Mouse (Mus musculus) limb, embryonic 14.5 days (tissue): ENCODE measurements around the gene Ube2g2. TPM values are rescaled to one million over a fixed set of nuclear protein-coding genes. Genes with fewer than 3 reads are reported as not detected.
"Not testable (repeated sequence)": the region's sequence is repeated elsewhere in the genome, so short reads cannot be mapped to it uniquely, and the experiment has no call there.

Source experiments
- ATAC-seq: fragments of 200-750 bp; cut with Nextera tagmentation; 2 replicates; pipeline ENCODE4 v1.8.0; 2017; ENCODE audit warnings: low read depth, moderate number of reproducible peaks, moderate TSS enrichment; ENCODE audit not compliant: low FRiP score
- DNase-seq: peaks from one replicate; pipeline ENCODE4 v3.0.0-alpha.2; 2015; ENCODE audit warnings: low spot score
- H3K27ac ChIP-seq: fragments of 300-500 bp; sonication (generic); replicated peaks from 2 replicates; pipeline ENCODE4 v1.5.1; 2014; ENCODE audit warnings: low read depth, mild to moderate bottlenecking, low read length, moderate library complexity, mixed read lengths
- H3K27me3 ChIP-seq: fragments of 300-500 bp; sonication (generic); 2 replicates; pipeline ENCODE4 v1.6.1; 2014; ENCODE audit warnings: low read length, mixed read lengths; ENCODE audit not compliant: control insufficient read depth, insufficient read depth
- H3K36me3 ChIP-seq: fragments of 300-500 bp; sonication (generic); 2 replicates; pipeline ENCODE4 v1.6.1; 2014; ENCODE audit warnings: mild to moderate bottlenecking, low read length, moderate library complexity, mixed read lengths; ENCODE audit not compliant: control insufficient read depth, insufficient read depth
- H3K4me1 ChIP-seq: fragments of 300-500 bp; sonication (generic); 2 replicates; pipeline ENCODE4 v1.6.1; 2014; ENCODE audit warnings: antibody characterized with exemption, low read length, mixed read lengths; ENCODE audit not compliant: control insufficient read depth, insufficient read depth
- H3K4me2 ChIP-seq: fragments of 300-500 bp; sonication (generic); replicated peaks from 2 replicates; pipeline ENCODE4 v1.6.1; 2014; ENCODE audit warnings: low read depth, mild to moderate bottlenecking, low read length, moderate library complexity; ENCODE audit not compliant: severe bottlenecking
- H3K4me3 ChIP-seq: fragments of 300-500 bp; sonication (generic); replicated peaks from 2 replicates; pipeline ENCODE4 v1.5.1; 2014; ENCODE audit warnings: low read length
- H3K9ac ChIP-seq: fragments of 300-500 bp; sonication (generic); 2 replicates; pipeline ENCODE4 v1.6.1; 2014; ENCODE audit warnings: mild to moderate bottlenecking, low read depth, low read length, moderate library complexity; ENCODE audit not compliant: severe bottlenecking
- H3K9me3 ChIP-seq: fragments of 300-500 bp; sonication (generic); 2 replicates; pipeline ENCODE4 v1.6.1; 2016; ENCODE audit warnings: low read length; ENCODE audit not compliant: control insufficient read depth
- POLR2A ChIP-seq: fragments of 200-500 bp; IDR thresholded peaks from 2 replicates; pipeline ENCODE4 v1.8.0; 2012; ENCODE audit warnings: inconsistent platforms, mild to moderate bottlenecking, moderate library complexity, borderline replicate concordance; ENCODE audit not compliant: insufficient read depth, insufficient read length; ENCODE audit errors: extremely low read depth
- WGBS: fragments of 180-500 bp; shearing (Covaris S2); extraction: QIAGEN DNeasy Blood & Tissue Kit; methylation state at CpG from one replicate; pipeline ENCODE4 v1.1.7; 2014; 5-methylcytosine and 5-hydroxymethylcytosine counted together
- microRNA counts: library from miRNA; unstranded; fragments of <30 nt; microRNA quantifications from one replicate; lab custom pipeline; 2016
- microRNA-seq: library from miRNA; unstranded; fragments of <30 nt; microRNA quantifications from one replicate; pipeline ENCODE4, GENCODE M21; 2016
- polyA plus RNA-seq, 2 experiments: library from polyadenylated mRNA; depleted of rRNA in 1 of 2; stranded (reverse) in 1 of 2; unstranded in 1 of 2; fragments of >200 nt; fragmentation: Nextera tagmentation in 1 of 2; extraction: Ambion mirVana in 1 of 2; gene quantifications; 2 replicates each; pipeline versions ENCODE4 v1.2.1 to v1.2.3; 2012 to 2014

The Ube2g2 gene
- polyA plus RNA-seq, 2 experiments, result 55.1 to 58.6 TPM

- no peak for ATAC-seq
- Histone ChIP-seq H3K4me1 (peaks cover 8% of the 10 kb centered on the region), H3K27me3 (peaks cover 29% of the 10 kb centered on the region), H3K4me3 (no peak within 1 kb of the TSS), H3K9me3 (no peaks in the 10 kb centered on the region), H3K9ac (no peak within 1 kb of the TSS), H3K27ac (no peak within 1 kb of the TSS), H3K36me3 (no peaks in the 10 kb centered on the region), H3K4me2 (no peak within 1 kb of the TSS)
- no peak for TF ChIP-seq POLR2A
- WGBS, result 9% methylated on average over 22 of the region's 22 CpGs
- DNase-seq, result no peak
Observed at GRCm38 (mm10) chr10:77685895-77686664, 64.0 kb downstream of the Ube2g2 start, which contains the start of gene Tspear. Gene Tspear, plus strand, starts transcription at chr10:77686569.

GRCm38 (mm10) chr10:77687021-77687420 is 64.9 kb downstream of the Ube2g2 start:
- H3K9me3 ChIP-seq, result no peaks in the 10 kb centered on the region
- no peak overlapping the region for H3K4me2 ChIP-seq
- no peaks in the 10 kb centered on the region for H3K36me3 ChIP-seq
- 14% methylated on average over 10 of the region's 10 CpGs for WGBS
- DNase-seq, result no peak
- H3K9ac ChIP-seq, result no peak overlapping the region
- no peak for TF ChIP-seq POLR2A
- no peak for ATAC-seq
- H3K4me3 ChIP-seq, result no peak overlapping the region
- no peak overlapping the region for H3K27ac ChIP-seq
- peaks cover 29% of the 10 kb centered on the region for H3K27me3 ChIP-seq
- H3K4me1 ChIP-seq, result peaks cover 8% of the 10 kb centered on the region

GRCm38 (mm10) chr10:77690356-77690807 is 68.3 kb downstream of the Ube2g2 start, which contains the start of gene Gm19402:
Gene Gm19402, minus strand, starts transcription at chr10:77690757.
- ATAC-seq, DNase-seq, H3K4me3 ChIP-seq, H3K36me3 ChIP-seq, H3K4me1 ChIP-seq, H3K9me3 ChIP-seq, H3K27ac ChIP-seq, H3K9ac ChIP-seq, H3K4me2 ChIP-seq: not testable (repeated sequence)
- WGBS, result 80% methylated on average over 3 of the region's 3 CpGs
- peaks cover 25% of the 10 kb centered on the region for H3K27me3 ChIP-seq

MicroRNA genes within 50 kb of the gene (microRNA counts, 519-probe panel; counts per million panel counts)
- not detected for microRNA mmu-miR-1930 (lab: Ali Mortazavi, UCI)

Small RNA genes within 50 kb of the gene (microRNA-seq; reads per million reads assigned to microRNA genes)
- gene Mir1930, result 10.1 reads per million, percentile 21 among the genes with 10 or more reads in this experiment

Other genes with a start within 250 kb of the Ube2g2 start
- 7.4 and 8.2 TPM in 2 replicates for gene Adarb1, start 204.0 kb upstream of the Ube2g2 start, polyA plus RNA-seq (2012; rRNA removed)
- gene Adarb1, start 204.0 kb upstream of the Ube2g2 start, polyA plus RNA-seq (2014; fragmentation: Nextera tagmentation; extraction: Ambion mirVana), result 3.5 and 3.6 TPM in 2 replicates
- gene Fam207a, start 106.5 kb upstream of the Ube2g2 start, polyA plus RNA-seq (2012; rRNA removed), result 35.5 and 38.6 TPM in 2 replicates
- gene Fam207a, start 106.5 kb upstream of the Ube2g2 start, polyA plus RNA-seq (2014; fragmentation: Nextera tagmentation; extraction: Ambion mirVana), result 40.6 and 41.7 TPM in 2 replicates
- 2.7 and 2.9 TPM in 2 replicates for gene Itgb2, start 92.0 kb upstream of the Ube2g2 start, polyA plus RNA-seq (2012; rRNA removed)
- 2.5 and 3.7 TPM in 2 replicates for gene Itgb2, start 92.0 kb upstream of the Ube2g2 start, polyA plus RNA-seq (2014; fragmentation: Nextera tagmentation; extraction: Ambion mirVana)
- 117 and 122 TPM in 2 replicates for gene Pttg1ip, start 40.6 kb upstream of the Ube2g2 start, polyA plus RNA-seq (2012; rRNA removed)
- 138 and 147 TPM in 2 replicates for gene Pttg1ip, start 40.6 kb upstream of the Ube2g2 start, polyA plus RNA-seq (2014; fragmentation: Nextera tagmentation; extraction: Ambion mirVana)
- 466 and 472 TPM in 2 replicates for gene Sumo3, start 16.2 kb upstream of the Ube2g2 start, polyA plus RNA-seq (2012; rRNA removed)
- 328 and 351 TPM in 2 replicates for gene Sumo3, start 16.2 kb upstream of the Ube2g2 start, polyA plus RNA-seq (2014; fragmentation: Nextera tagmentation; extraction: Ambion mirVana)
- 1.8 and 8.4 TPM in 2 replicates for gene Gm49325, start 16.1 kb upstream of the Ube2g2 start, polyA plus RNA-seq (2012; rRNA removed)
- 1.9 and 5.8 TPM in 2 replicates for gene Gm49325, start 16.1 kb upstream of the Ube2g2 start, polyA plus RNA-seq (2014; fragmentation: Nextera tagmentation; extraction: Ambion mirVana)
- gene Tspear, start 64.3 kb downstream of the Ube2g2 start, polyA plus RNA-seq (2012; rRNA removed), result 2.0 TPM in 2 replicates
- 1.1 and 1.5 TPM in 2 replicates for gene Tspear, start 64.3 kb downstream of the Ube2g2 start, polyA plus RNA-seq (2014; fragmentation: Nextera tagmentation; extraction: Ambion mirVana)
- not detected in 2 replicates for gene Gm19402, start 68.5 kb downstream of the Ube2g2 start, polyA plus RNA-seq (2012; rRNA removed)
- gene Gm19402, start 68.5 kb downstream of the Ube2g2 start, polyA plus RNA-seq (2014; fragmentation: Nextera tagmentation; extraction: Ambion mirVana), result not detected in 2 replicates
- not detected in 2 replicates for gene Gm9508, start 75.0 kb downstream of the Ube2g2 start, polyA plus RNA-seq (2012; rRNA removed)
- not detected in 2 replicates for gene Gm9508, start 75.0 kb downstream of the Ube2g2 start, polyA plus RNA-seq (2014; fragmentation: Nextera tagmentation; extraction: Ambion mirVana)
- gene Gm10272, start 84.4 kb downstream of the Ube2g2 start, polyA plus RNA-seq (2012; rRNA removed), result not detected in 2 replicates
- not detected in 2 replicates for gene Gm10272, start 84.4 kb downstream of the Ube2g2 start, polyA plus RNA-seq (2014; fragmentation: Nextera tagmentation; extraction: Ambion mirVana)
- not detected in 2 replicates for gene Gm10024, start 89.2 kb downstream of the Ube2g2 start, polyA plus RNA-seq (2012; rRNA removed)
- gene Gm10024, start 89.2 kb downstream of the Ube2g2 start, polyA plus RNA-seq (2014; fragmentation: Nextera tagmentation; extraction: Ambion mirVana), result 0.94 TPM in 1 of 2 replicates, not detected in the other
- not detected in 2 replicates for gene Gm10142, start 93.5 kb downstream of the Ube2g2 start, polyA plus RNA-seq (2012; rRNA removed)
- gene Gm10142, start 93.5 kb downstream of the Ube2g2 start, polyA plus RNA-seq (2014; fragmentation: Nextera tagmentation; extraction: Ambion mirVana), result not detected in 2 replicates
- gene Krtap12-1, start 98.3 kb downstream of the Ube2g2 start, polyA plus RNA-seq (2012; rRNA removed), result 0.10 and 0.20 TPM in 2 replicates
- gene Krtap12-1, start 98.3 kb downstream of the Ube2g2 start, polyA plus RNA-seq (2014; fragmentation: Nextera tagmentation; extraction: Ambion mirVana), result not detected in 2 replicates
- gene Gm10100, start 104.2 kb downstream of the Ube2g2 start, polyA plus RNA-seq (2012; rRNA removed), result not detected in 2 replicates
- gene Gm10100, start 104.2 kb downstream of the Ube2g2 start, polyA plus RNA-seq (2014; fragmentation: Nextera tagmentation; extraction: Ambion mirVana), result not detected in 2 replicates
- not detected in 2 replicates for gene Gm18596, start 120.4 kb downstream of the Ube2g2 start, polyA plus RNA-seq (2012; rRNA removed)
- not detected in 2 replicates for gene Gm18596, start 120.4 kb downstream of the Ube2g2 start, polyA plus RNA-seq (2014; fragmentation: Nextera tagmentation; extraction: Ambion mirVana)
- gene Gm9736, start 129.1 kb downstream of the Ube2g2 start, polyA plus RNA-seq (2012; rRNA removed), result not detected in 2 replicates
- not detected in 2 replicates for gene Gm9736, start 129.1 kb downstream of the Ube2g2 start, polyA plus RNA-seq (2014; fragmentation: Nextera tagmentation; extraction: Ambion mirVana)
- gene Gm3233, start 137.4 kb downstream of the Ube2g2 start, polyA plus RNA-seq (2012; rRNA removed), result not detected in 2 replicates
- not detected in 2 replicates for gene Gm3233, start 137.4 kb downstream of the Ube2g2 start, polyA plus RNA-seq (2014; fragmentation: Nextera tagmentation; extraction: Ambion mirVana)
- gene Gm3238, start 149.1 kb downstream of the Ube2g2 start, polyA plus RNA-seq (2012; rRNA removed), result not detected in 2 replicates
- not detected in 2 replicates for gene Gm3238, start 149.1 kb downstream of the Ube2g2 start, polyA plus RNA-seq (2014; fragmentation: Nextera tagmentation; extraction: Ambion mirVana)
- not detected in 2 replicates for gene Gm7138, start 154.7 kb downstream of the Ube2g2 start, polyA plus RNA-seq (2012; rRNA removed)
- gene Gm7138, start 154.7 kb downstream of the Ube2g2 start, polyA plus RNA-seq (2014; fragmentation: Nextera tagmentation; extraction: Ambion mirVana), result not detected in 2 replicates
- gene Gm3250, start 160.3 kb downstream of the Ube2g2 start, polyA plus RNA-seq (2012; rRNA removed), result not detected in 2 replicates
- gene Gm3250, start 160.3 kb downstream of the Ube2g2 start, polyA plus RNA-seq (2014; fragmentation: Nextera tagmentation; extraction: Ambion mirVana), result not detected in 2 replicates
- gene Gm7137, start 165.9 kb downstream of the Ube2g2 start, polyA plus RNA-seq (2012; rRNA removed), result not detected in 2 replicates
- gene Gm7137, start 165.9 kb downstream of the Ube2g2 start, polyA plus RNA-seq (2014; fragmentation: Nextera tagmentation; extraction: Ambion mirVana), result not detected in 2 replicates
- not detected in 2 replicates for gene Gm9639, start 172.8 kb downstream of the Ube2g2 start, polyA plus RNA-seq (2012; rRNA removed)
- gene Gm9639, start 172.8 kb downstream of the Ube2g2 start, polyA plus RNA-seq (2014; fragmentation: Nextera tagmentation; extraction: Ambion mirVana), result not detected in 2 replicates
- gene Gm19668, start 176.9 kb downstream of the Ube2g2 start, polyA plus RNA-seq (2012; rRNA removed), result not detected in 2 replicates
- gene Gm19668, start 176.9 kb downstream of the Ube2g2 start, polyA plus RNA-seq (2014; fragmentation: Nextera tagmentation; extraction: Ambion mirVana), result not detected in 2 replicates
- gene Gm9507, start 189.6 kb downstream of the Ube2g2 start, polyA plus RNA-seq (2012; rRNA removed), result not detected in 2 replicates
- not detected in 2 replicates for gene Gm9507, start 189.6 kb downstream of the Ube2g2 start, polyA plus RNA-seq (2014; fragmentation: Nextera tagmentation; extraction: Ambion mirVana)
- gene Gm2696, start 192.4 kb downstream of the Ube2g2 start, polyA plus RNA-seq (2012; rRNA removed), result 0.13 and 0.25 TPM in 2 replicates
- not detected in 2 replicates for gene Gm2696, start 192.4 kb downstream of the Ube2g2 start, polyA plus RNA-seq (2014; fragmentation: Nextera tagmentation; extraction: Ambion mirVana)
- gene Krtap10-4, start 204.8 kb downstream of the Ube2g2 start, polyA plus RNA-seq (2012; rRNA removed), result not detected in 2 replicates
- gene Krtap10-4, start 204.8 kb downstream of the Ube2g2 start, polyA plus RNA-seq (2014; fragmentation: Nextera tagmentation; extraction: Ambion mirVana), result not detected in 2 replicates
- 0.08 and 0.14 TPM in 2 replicates for gene Krtap10-10, start 213.7 kb downstream of the Ube2g2 start, polyA plus RNA-seq (2012; rRNA removed)
- gene Krtap10-10, start 213.7 kb downstream of the Ube2g2 start, polyA plus RNA-seq (2014; fragmentation: Nextera tagmentation; extraction: Ambion mirVana), result not detected in 2 replicates
- not detected in 2 replicates for gene Gm36176, start 224.5 kb downstream of the Ube2g2 start, polyA plus RNA-seq (2012; rRNA removed)
- not detected in 2 replicates for gene Gm36176, start 224.5 kb downstream of the Ube2g2 start, polyA plus RNA-seq (2014; fragmentation: Nextera tagmentation; extraction: Ambion mirVana)
- 0.13 TPM in 1 of 2 replicates, not detected in the other for gene Gm10318, start 230.6 kb downstream of the Ube2g2 start, polyA plus RNA-seq (2012; rRNA removed)
- not detected in 2 replicates for gene Gm10318, start 230.6 kb downstream of the Ube2g2 start, polyA plus RNA-seq (2014; fragmentation: Nextera tagmentation; extraction: Ambion mirVana)
- 0.06 and 0.10 TPM in 2 replicates for gene Gm3285, start 239.7 kb downstream of the Ube2g2 start, polyA plus RNA-seq (2012; rRNA removed)
- gene Gm3285, start 239.7 kb downstream of the Ube2g2 start, polyA plus RNA-seq (2014; fragmentation: Nextera tagmentation; extraction: Ambion mirVana), result not detected in 2 replicates